Mouse (Mus musculus) kidney, adult 2 months (tissue): ENCODE measurements around the gene Igdcc3.

Source experiments
- CTCF ChIP-seq: fragments of 200-500 bp; conservative IDR thresholded peaks from 2 replicates; pipeline ENCODE4 v1.5.1; 2011; ENCODE audit warnings: low read depth, mild to moderate bottlenecking, control low read depth, low read length, moderate library complexity, mixed read lengths; ENCODE audit not compliant: insufficient read depth, insufficient read length
- POLR2A ChIP-seq: fragments of 200-500 bp; IDR thresholded peaks from one replicate; pipeline ENCODE4 v1.6.1; 2011; ENCODE audit warnings: low read depth, low read length, control low read depth

DNA sequence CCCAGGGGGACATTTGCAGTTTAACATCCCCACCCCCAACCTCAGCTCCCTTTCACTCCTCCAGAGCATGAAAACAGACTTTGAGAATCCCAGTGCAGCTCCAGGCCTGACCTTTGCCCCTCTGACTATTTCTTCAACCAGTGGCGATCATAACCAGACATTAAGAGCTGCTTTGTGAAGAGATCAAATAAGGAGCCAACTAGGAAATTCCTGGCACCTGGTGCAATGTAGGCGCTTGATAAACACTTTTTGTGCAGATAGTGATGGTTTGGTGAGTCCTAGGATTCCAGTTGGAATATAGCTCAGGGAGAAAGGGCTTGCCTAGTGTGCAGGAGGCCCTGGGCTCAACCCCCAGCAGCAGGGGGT, 50.4 kb downstream of the Igdcc3 start:
- TF ChIP-seq POLR2A: no peak
- TF ChIP-seq CTCF: no peak
